Mouse (Mus musculus) myocyte (in vitro differentiated cells): ENCODE results near the gene BC003965.

ENCODE experiments used
- CEBPB ChIP-seq: IDR thresholded peaks from 2 replicates; pipeline ENCODE4 v1.6.1; 2011; ENCODE audit warnings: mild to moderate bottlenecking, moderate library complexity; ENCODE audit not compliant: poor library complexity, insufficient read depth, severe bottlenecking
- E2F4 ChIP-seq: IDR thresholded peaks from one replicate; pipeline ENCODE4 v1.6.1; 2011; ENCODE audit warnings: mild to moderate bottlenecking, control low read depth, moderate library complexity; ENCODE audit not compliant: insufficient read depth
- MAX ChIP-seq: IDR thresholded peaks from one replicate; pipeline ENCODE4 v1.6.1; 2011; ENCODE audit warnings: low read depth, mild to moderate bottlenecking, control low read depth
- MYOD1 ChIP-seq, 3 experiments: IDR thresholded peaks; one replicate each; pipeline ENCODE4 v1.6.1; 2011; ENCODE audit warnings: control low read depth in 2 of 3, low read depth in 2 of 3, mild to moderate bottlenecking in 2 of 3, moderate library complexity in 1 of 3; ENCODE audit not compliant: insufficient read length in 2 of 3, control insufficient read depth in 1 of 3
- MYOG ChIP-seq, 3 experiments: IDR thresholded peaks; one replicate each; pipeline ENCODE4 v1.6.1; 2011; ENCODE audit warnings: control low read depth in 2 of 3, low read depth in 2 of 3, mild to moderate bottlenecking in 2 of 3; ENCODE audit not compliant: insufficient read length in 2 of 3, control insufficient read depth in 1 of 3, insufficient read depth in 1 of 3
- POLR2A ChIP-seq: IDR thresholded peaks from one replicate; pipeline ENCODE4 v1.6.1; 2011; ENCODE audit warnings: low read depth, mild to moderate bottlenecking, control low read depth, moderate library complexity; ENCODE audit not compliant: insufficient read length
- POLR2AphosphoS2 ChIP-seq: IDR thresholded peaks from one replicate; pipeline ENCODE4 v1.6.1; 2011; ENCODE audit warnings: low read depth, control low read depth; ENCODE audit not compliant: insufficient read length
- REST ChIP-seq: IDR thresholded peaks from one replicate; pipeline ENCODE4 v1.6.1; 2011; ENCODE audit warnings: mild to moderate bottlenecking, control low read depth, moderate library complexity; ENCODE audit not compliant: insufficient read depth, insufficient read length
- SRF ChIP-seq: IDR thresholded peaks from one replicate; pipeline ENCODE4 v1.6.1; 2011; ENCODE audit warnings: low read depth; ENCODE audit not compliant: control insufficient read depth, insufficient read length
- TCF12 ChIP-seq: IDR thresholded peaks from one replicate; pipeline ENCODE4 v1.6.1; 2011; ENCODE audit warnings: mild to moderate bottlenecking, control low read depth; ENCODE audit not compliant: poor library complexity, insufficient read depth, severe bottlenecking
- TCF3 ChIP-seq: IDR thresholded peaks from one replicate; pipeline ENCODE4 v1.6.1; 2011; ENCODE audit warnings: low read depth, control low read depth; ENCODE audit not compliant: insufficient read length
- USF1 ChIP-seq: IDR thresholded peaks from one replicate; pipeline ENCODE4 v1.6.1; 2011; ENCODE audit warnings: low read depth, mild to moderate bottlenecking, control low read depth, moderate library complexity

DNA sequence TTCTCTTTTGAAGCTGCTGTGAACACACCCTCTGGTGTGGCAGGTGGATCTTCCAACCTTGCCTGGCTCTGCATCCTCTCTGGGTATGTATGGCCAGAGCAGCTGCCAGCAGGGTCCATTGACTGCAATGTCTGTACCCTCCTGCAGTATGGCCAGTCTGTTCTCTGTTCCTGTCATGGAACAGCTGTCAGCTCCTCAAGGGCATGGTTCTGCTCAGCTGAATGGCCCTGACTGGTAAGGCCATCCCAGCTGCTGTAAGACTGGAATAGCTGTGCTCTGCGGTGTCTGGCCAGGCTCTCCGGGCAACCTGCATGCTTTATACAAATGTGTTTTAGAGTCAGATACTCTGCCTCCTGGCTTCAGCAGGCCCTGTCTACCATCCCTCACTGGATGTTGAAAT lies 14.6 kb upstream of the BC003965 start:
- TF ChIP-seq POLR2A (no peak), POLR2AphosphoS2 (no peak), USF1 (no peak), MYOG (IDR thresholded peaks at IDR 0.05; ENCODE audit: control insufficient read depth in 1 of 3, insufficient read depth in 1 of 3, insufficient read length in 2 of 3, low read depth in 2 of 3) (no peak), MYOD1 (IDR thresholded peaks at IDR 0.05; ENCODE audit: control insufficient read depth in 1 of 3, insufficient read length in 2 of 3, low read depth in 2 of 3) (no peak), SRF (no peak), E2F4 (no peak), CEBPB (no peak), TCF3 (no peak), MAX (no peak), REST (no peak), TCF12 (no peak)
